Mouse (Mus musculus) right cerebral cortex, postnatal 10 days (tissue): ENCODE data around the gene Selenot.
"Not testable (repeated sequence)": the region's sequence is repeated elsewhere in the genome, so short reads cannot be mapped to it uniquely, and the experiment has no call there.

Experiments
- DNase-seq, 2 experiments: peaks; one replicate each; pipeline ENCODE4 v3.0.0; 2021; ENCODE audit warnings: low spot score in 2 of 2

Selenot gene

DNA sequence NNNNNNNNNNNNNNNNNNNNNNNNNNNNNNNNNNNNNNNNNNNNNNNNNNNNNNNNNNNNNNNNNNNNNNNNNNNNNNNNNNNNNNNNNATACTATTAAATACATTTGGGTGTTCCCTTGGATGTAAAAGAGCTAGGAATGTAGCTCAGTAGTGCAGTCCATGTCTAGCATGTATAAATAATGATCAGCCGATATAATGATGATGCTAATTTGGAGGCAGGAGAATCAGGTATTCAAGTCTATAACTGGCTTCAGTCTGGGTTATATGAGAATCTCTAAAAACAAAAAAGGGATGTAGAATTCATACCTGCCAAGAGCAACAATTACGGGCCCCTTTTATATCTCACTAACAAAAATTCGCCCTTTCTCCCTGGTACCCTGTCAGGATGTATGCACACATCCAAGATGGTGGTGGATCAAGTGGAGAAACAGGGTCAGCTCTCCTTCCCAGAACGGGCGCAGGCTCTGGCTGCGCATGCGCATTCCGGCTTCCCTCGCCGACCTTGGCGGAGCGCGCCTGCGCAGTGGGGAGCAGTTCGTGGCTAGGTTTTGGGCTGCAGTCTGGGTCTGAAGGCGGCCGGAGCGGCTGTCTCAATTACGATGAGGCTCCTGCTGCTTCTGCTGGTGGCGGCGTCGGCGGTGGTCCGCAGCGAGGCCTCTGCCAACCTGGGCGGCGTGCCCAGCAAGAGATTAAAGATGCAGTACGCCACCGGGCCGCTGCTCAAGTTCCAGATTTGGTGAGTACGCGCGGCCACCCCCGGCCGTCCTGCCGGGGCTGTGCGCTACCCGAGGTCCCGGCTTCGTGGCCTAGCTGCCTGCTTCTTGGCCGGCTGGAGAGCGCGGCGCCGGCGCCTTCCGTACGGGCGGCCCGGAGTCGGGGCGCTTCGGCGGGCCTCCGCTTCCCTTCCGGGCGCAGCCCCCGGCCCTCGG, at the start of gene Selenot:
TSS of gene Selenot (plus strand) at position 500 of the 930 bp plus-strand sequence.
- peak; percentile 97 to 98 for DNase-seq

DNA sequence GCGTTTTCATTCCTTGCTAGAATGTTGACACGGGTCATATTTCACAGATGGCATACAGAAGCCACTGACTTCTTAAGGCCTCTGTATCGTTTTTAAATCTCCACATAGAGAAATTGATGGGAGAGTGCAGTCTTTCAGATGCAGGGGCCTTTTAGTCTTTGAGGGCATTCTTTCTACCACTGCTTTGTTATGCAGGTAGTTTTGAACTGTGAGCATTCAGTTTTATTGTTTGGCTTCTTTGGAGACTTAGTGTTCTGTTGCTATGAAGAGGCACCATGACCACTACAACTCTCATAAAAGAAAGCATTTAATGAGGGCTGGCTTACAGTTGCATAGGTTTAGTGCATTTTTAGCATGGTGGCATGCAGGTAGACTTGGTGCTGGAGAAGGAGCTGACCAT, 39.9 kb upstream of the Selenot start:
- no peak for DNase-seq

DNA sequence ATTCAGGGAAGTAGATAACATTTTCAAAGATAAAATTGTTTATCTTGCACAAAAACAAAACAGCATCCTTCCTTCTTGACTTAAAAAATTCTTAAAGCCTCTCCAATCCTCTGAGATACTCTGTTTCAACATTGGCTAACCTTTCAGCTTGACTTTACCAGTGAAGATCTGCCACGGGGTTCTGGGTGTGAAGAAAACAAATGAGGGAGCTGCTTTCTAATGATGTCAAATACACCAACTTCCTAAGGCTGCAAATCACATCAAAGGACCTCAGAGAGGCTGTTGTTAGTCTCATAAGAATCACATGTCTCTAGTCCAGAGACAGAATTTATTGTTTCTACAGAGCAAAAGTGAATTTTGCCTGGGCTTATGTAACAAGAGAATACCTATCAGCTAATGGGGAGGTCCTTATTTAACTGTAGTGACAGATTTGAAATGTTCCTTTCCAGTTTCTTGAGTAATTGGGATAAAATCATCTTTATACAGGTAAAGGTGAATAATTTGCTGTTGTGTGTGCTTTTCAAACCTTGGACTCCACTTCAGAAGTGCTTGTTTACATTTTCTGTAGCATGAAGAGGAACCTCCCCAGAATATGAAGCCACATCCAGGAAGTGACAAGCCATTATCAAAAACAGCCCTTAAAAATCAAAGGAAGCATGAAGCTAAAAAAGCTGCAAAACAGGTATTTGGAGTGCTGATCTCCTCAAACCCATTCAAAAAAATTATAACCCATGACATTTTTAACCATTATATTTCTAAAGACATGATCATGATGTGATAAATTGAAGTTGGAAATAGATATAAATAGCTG, 24.2 kb upstream of the Selenot start:
- DNase-seq, result no peak

DNA sequence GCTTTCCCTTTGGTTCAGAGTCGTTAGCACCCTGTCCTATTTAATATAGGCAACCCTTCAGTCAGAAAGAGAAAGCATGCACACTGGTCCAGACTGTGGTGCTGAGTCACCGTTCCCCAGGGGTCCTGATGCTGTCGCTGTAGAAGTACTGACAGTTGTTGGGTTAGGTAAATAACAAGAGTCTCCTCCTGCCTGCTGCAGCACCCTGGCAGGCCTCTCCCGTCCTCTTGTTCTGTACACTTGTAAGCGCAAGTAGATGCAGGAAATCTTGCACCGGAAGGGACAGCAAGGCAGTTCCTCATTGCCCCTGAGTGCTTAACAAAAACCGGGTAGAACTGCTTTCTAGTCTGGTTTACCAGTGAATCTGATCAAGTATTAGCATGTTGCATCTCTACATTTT, 19.8 kb upstream of the Selenot start:
- no peak for DNase-seq

DNA sequence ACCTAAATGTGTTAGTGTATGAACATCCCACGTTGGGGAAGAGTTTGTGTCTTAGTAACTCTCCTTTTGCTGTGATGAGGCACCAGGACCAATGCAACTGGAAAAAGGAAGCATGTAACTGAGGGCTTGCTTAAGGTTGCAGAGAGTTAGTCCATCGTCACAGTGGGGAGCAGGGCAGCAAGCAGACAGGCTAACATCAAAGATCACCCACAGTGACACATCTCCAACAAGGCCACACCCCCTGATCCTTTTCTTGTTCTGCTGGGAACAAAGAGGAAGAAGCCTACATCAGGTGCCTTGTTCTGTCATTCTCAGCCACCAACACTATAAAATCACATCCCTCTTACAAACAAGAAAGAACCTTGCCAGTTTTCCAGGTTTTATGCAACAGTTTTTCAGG, 16.5 kb upstream of the Selenot start:
- no peak for DNase-seq

DNA sequence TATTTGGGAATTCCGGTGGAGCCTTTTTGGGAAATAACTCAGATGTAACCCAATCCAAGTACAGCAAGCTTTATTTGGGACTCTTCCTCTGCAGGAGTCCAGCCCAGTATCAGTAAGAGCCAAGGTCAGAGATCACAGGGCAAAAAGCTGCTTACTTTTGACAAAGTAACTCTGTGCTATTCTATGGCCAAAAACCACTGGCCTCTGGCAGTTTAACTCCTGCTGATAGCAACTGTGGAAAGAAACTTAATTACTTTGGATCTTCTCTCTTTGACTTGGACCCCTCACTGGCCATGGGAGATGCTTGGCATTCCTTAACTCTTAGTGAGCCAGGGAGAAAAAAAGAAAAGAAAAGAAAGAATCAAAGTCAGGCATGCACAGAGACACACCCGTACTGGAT, 15.0 kb upstream of the Selenot start:
- no peak for DNase-seq

DNA sequence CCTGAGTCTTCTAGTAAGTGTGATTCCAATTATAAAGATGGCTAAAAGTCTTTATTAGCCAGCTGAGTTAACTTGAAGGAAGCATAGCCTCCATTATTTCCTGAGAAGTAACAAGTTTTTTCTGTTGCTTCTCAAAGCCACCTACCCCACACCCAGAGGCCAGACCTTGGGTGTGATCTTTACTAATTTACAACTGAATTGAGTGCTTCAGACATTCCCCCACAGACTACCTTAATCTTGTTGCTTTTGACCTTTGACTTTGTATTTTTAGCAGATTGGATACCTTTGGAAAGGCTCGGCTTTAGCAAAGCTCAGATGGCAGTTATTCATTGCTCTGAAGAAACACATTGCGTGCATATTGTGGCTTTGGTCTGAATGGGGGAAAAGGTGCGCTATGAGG, 5.6 kb upstream of the Selenot start:
- no peak for DNase-seq

DNA sequence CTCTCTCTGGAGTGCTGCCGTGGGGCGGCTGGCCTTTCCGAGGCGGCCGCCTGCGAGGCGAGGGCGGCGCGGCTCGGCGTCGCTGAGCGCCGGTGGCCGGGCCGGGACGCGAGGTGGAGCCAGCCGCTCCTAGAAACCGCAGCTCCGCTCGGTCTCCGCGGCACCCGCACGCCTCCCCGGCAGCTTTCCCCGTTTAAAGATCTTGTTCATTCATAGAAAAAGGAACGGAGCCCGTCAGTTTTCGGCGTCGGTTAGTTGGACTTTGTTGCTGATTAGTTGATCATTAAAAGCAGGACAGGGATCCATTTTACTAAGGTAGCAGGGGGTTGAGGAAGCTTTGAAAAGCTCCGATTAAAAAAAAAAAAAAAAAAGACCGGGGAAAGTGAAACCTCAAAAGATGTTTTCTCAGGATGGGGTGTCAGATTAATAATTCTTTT, 649 bp downstream of the Selenot start:
- DNase-seq, result peak; percentile 53 to 61

DNA sequence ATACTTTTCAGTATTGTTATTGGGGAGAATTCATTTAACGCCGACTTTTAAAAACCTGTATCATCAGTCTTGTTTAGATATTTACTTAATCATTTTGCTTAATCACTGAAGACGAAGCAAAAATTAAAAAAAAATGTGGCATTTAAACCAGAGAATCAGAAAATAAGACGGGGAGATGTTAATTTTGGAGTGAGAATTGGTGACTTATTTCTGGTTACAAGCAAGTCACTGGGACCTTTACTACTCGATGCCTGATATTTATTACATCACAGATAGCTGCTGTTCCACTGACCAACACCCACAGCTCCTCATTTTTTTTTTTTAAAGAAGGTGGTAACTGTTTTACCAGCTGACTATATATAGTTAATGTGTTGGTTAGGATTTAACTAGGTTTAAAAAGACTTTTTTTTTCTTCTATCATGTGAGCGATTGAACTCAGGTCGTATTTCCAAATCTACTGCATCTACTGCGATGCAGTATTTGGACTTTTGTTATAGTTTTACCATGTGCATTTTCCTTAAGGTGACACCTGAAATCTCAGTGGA, 1.1 kb downstream of the Selenot start:
- no peak for DNase-seq

DNA sequence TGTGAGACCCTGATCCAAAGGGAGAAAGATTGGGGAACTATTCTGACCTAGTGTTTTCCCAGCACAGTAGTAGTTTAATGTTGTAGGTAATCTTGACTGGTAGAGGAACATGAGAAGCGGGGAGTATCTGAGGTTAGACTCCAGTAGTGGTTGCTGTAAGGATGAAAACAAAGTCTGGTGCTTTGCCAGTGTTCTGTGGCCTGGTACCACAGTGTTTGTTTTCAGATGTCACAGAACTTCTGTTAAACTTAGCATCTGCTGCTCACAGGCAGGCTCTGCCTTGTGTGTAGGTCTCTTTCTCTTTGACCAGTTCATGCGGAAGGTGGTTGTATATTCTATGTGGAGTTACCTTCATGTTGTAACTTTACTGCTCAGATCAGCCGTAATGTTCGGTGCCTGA, 5.1 kb downstream of the Selenot start:
- DNase-seq, result no peak

DNA sequence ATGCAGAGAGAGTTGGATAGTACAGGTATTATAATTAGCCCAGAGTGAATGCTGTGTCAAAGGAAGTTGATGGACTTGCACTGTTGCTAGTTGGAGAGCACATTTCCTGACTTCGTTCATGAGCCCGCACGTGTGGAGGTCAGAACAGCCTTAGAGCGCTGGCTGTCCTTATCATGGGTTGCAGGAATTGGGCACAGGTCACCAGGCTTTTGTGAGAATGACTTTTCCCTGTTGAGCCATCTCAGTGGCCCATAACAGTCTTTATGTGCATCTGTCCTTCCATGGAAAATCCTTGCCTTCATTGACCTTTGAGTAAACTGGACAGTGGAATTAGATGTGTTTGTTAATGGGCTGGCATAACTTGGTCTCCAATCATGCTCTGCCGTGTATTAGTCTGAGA, 5.9 kb downstream of the Selenot start:
- no peak for DNase-seq

DNA sequence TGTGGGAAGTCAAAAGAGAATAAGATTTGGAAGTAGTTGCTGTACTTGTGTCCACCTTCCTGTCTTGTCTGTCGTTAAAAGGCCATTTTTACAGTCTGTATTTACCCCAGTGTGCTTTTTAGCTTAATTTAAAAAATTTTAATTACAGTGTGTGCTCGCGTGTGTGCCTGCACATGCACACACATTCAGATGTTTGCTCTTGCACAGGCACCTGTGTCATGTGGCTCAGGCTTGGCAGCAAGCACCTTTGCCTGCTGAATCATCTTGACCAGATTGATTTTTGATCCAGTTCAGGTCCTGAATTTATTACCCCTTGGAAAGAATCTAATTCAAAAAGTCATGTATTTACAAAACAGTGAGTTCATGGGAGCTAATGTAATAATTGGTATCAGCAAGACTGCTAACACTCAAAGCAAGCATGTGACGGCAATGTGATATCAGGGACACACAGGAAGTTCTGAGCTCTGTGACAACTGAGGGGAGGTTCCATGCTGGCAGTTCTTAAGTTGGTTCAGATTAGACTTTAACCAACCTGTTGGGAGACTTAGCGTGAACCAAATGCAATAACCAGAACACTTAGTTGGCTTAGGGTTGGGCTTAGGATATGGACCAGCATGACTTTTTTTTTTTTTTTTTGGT, 6.5 kb downstream of the Selenot start:
- DNase-seq, result no peak

DNA sequence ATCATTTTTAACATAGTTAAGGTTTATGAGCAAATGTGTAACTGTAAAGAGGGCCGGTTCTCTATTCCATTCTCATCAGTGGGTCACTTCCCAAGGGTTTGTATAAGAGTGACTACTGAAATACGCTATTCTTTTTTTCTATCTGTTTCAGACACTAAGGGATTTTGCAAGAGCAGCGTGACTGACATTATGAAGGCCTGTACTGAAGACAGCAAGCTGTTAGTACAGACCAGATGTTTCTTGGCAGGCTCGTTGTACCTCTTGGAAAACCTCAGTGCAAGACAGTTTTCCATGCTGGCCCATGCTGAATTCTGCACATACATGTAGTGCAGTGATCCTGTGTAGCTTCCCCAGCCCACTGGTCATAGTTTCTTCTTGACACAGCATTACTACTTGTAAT, 14.1 kb downstream of the Selenot start:
- DNase-seq, result not testable (repeated sequence)

DNA sequence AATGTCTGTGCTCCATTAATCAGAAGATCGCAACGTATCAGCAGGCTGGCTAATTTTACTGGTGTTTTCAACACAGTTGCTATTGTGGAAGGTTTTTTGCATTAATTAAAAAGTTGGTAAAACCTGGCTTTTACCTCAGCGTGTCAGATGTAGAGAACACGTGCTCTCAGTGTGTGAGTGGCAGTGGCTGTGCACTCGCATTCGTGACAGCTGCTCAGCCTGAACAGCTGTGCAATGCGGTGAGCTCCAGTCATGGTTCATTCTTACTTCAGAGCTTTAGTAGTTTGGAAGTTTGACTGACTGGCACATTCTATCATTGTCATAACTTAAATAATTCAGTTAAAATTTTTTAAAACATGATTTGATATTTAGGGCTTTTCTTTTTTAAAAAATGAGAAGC, 16.2 kb downstream of the Selenot start:
- DNase-seq, result not testable (repeated sequence)

DNA sequence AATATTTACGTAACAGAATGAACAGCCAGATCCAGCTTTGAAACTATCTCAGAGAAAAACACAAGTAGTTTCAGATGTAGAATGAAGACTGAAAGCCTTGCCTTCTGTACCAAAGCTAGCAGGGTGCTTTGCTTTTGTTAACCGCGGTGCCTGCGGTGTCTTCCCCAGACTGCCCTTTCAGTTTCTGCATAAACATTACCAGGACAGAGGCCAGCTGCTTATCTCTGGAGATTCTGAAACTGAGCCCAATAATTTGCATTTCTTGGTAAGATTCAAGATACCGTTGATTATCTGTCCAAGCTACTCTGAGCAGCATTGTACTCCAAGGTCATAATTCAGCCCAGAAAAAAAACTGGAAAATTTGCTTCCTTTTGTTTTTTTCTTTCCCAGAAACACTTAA, 17.2 kb downstream of the Selenot start:
- no peak for DNase-seq

DNA sequence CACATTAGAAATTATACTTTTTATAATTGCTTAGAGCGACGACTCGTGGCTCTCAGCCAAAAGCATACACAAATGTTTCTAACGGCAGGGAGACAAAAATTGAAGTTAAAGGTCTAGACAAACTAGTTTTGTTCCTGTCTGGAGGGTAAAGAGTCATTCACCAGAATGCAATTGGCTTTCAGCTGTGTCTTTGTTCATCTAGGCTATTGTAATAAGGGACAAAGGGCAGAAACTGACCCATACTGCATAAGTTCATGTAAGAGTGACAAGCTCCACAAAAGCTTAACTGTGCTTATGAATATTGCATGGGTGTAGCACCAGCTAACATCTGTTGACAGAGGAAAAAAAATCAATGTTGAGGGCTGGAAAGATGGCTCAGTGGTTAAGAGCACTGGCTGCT, 32.1 kb downstream of the Selenot start:
- no peak for DNase-seq

DNA sequence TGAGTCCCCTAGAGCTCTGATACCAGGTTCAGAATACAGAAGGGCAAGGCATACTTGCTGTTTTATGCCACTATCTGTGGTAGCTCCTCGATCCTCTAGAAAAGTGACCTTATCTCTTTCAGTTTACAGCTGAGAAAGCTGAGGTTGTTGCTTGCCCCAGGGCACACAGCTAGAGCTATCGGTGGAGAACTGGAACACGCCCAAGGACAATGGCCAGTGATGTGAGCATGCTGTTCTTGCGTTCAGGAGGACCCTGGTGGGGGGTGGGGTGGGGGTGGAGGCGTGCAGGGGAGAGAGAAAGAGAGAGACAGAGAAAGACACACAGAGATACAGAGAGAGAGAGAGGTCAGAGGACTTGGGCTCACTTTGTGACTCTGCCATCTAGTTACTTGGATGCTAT, 33.5 kb downstream of the Selenot start:
- DNase-seq, result no peak

DNA sequence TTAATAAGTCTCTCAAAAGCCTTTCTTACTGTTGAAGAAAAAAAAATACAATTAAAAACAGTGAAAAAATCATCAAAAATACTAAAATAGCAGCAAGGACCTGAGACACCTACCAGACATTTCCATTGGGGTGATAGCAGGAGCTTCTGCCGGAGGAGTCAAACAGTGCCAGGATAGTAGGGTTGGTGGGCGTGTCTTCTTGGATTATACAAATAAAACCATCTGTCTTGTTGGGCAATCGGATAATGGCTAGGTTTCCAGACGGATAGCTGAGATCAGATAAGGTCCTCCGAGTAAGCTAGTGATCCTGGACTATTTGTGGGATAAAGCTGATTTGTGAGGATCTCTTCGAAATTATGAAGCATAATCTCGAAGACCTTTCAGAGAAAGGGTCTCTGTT, 44.6 kb downstream of the Selenot start:
- no peak for DNase-seq

DNA sequence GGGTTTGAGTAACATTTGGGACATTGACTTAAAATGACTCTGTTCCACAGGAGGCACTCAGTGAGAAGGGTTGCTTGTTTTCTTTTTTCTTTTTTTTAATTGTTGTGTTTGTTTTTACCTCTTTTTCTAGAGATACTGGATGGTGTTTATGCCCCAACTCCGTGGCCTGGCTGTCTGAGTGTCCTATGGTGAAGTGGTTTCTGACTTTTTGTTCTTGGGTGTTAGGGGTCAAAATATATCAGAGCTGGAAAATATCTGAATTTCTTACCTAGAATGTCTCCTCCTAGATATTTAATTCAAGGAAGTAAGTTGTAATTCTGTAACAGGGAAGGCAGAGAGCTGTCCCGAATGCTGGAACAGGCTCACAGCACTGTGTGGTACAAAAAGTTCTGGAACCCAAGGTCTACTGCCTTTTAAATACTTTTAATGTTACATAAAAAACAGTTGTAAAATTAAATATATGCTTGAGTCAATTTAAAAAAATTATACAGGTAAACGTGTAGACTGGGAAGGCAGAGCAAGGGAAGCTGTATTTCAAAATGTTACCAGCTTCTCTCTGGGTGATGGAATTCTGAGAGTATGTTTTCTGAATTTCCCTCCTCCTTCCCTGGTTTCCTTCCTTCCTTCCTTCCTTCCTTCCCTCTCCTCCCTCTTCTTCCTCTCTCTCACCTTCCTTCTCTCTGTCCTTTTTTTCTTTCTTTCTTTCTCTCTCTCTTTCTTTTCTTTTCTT, 46.4 kb downstream of the Selenot start:
- DNase-seq, result no peak

DNA sequence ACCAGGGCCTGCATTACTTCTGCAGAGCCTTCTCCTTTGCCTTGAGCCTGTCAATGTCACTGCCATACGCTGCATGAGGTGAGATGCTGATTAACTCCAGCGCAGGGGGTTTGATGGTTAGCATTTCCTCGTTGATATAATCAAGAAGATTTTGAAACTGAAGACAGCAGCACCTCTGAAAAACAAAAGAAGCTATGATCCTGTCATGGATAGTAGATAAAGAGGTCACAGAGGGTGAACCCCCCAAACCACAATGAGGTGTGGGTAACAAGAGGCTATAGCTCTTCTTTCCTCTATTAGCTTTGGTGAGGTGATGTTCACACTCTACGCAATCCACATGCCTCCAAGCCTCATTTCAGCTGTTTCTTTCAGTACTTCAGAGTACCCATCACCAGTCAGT, 48.5 kb downstream of the Selenot start:
- DNase-seq, result no peak

DNA sequence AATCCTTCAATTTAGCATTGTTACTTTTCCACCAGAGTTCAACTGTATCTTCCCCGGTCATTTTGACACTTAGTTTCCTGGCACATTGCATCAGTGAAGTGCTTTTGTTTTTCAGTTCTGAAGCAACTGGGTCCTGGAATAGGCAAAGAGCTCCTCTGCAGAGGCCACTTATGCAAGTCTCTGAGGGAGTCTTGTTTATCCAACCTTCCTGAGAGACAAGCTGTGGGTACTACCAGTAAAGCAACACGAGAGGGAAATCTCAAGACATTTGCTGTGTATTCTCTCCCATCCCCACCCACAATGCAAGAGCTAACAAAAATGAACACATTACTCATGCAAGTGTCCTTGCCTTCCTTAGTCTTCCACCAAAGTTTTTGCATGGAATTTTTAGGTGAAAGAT, 55.3 kb downstream of the Selenot start:
- no peak for DNase-seq
